Mouse (Mus musculus): ENCODE results near the gene Ccdc57.

DNA sequence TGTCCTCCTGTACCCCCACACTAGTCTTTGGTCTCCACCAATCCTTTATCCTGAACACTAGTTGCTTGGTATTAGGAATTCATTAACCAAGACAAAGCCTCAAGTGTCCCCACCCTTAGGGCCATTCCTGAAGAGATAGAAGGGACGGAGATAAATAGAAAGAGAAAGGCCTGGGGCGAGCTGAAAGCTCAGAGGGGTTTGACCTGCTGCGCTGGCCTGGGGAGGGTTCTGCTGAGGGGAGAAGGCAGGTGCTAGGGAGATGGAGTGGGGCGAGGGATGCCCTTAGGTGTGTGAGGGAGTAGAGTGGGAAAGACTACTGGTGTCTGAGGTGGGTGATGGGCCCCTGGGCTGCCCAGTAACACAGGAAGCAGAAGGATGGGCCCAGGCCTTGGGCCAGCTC lies 78.9 kb downstream of the Ccdc57 start:
- TF ChIP-seq POLR2A (IDR thresholded peaks at IDR 0.05; ENCODE audit: borderline replicate concordance, extremely low read depth, insufficient read depth, insufficient read length, poor library complexity, severe bottlenecking) (no peak), CTCF (IDR thresholded peaks at IDR 0.05; ENCODE audit: borderline replicate concordance, extremely low read depth, insufficient read depth, insufficient read length) (no peak)

All from brain, embryonic 14.5 days (tissue).